ENCODE assay signal across 35 mouse cellular contexts in the genomic region with DNA sequence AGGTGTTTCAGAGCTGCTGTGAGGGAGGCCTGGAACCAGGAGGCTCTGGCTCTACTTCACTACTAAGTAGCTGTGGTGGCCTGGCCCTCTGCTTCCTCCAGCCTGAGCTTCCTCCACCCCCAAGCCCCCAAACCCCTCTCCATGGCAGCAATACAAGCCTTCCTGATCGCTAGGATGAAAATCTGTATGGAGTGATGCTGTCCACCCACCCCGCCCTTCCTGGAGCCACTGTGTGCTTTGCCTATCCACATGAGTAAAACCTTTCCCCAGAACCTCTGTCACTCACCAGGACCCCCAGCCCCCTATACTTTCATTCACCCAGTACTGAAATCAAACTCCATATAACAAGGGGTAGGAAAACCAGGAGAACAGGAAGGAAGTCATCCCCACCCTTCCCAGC. TPM values are rescaled to one million over a fixed set of nuclear protein-coding genes. Genes with fewer than 3 reads are reported as not detected.
"Had no signal": no experiment of that assay in that cellular context is flagged by ENCODE, and none has a peak within 500 bp of the region (broad histone marks: within the 10 kb centered on the region; RNA-seq: fewer than 3 reads in every experiment).

No protein-coding gene starts in this region.

- H3K27me3 ChIP-seq: heart, embryonic 12.5 days; hindbrain, embryonic 12.5 days; hindbrain, embryonic 15.5 days; kidney, embryonic 15.5 days had no signal

- H3K9ac ChIP-seq: heart, embryonic 12.5 days; heart, embryonic 13.5 days; heart, embryonic 15.5 days; hindbrain, embryonic 12.5 days; hindbrain, embryonic 13.5 days; hindbrain, embryonic 14.5 days; hindbrain, embryonic 15.5 days; intestine, embryonic 15.5 days; kidney, embryonic 15.5 days had no signal

- H3K4me3 ChIP-seq: heart, embryonic 12.5 days; heart, embryonic 13.5 days; heart, embryonic 15.5 days; hindbrain, embryonic 10.5 days; hindbrain, embryonic 12.5 days; hindbrain, embryonic 13.5 days; hindbrain, embryonic 15.5 days; intestine, embryonic 15.5 days; kidney, embryonic 15.5 days; layer of hippocampus, adult 2 months; left cerebral cortex, adult 2 months had no signal

- DNase-seq: heart, postnatal 10 days; heart, postnatal 36 days; heart, postnatal 4 days; kidney, adult 18-20 months; layer of hippocampus, adult 9-11 months; layer of hippocampus, postnatal 36 days had no signal

- ATAC-seq: hindbrain, embryonic 16.5 days; hindbrain, postnatal 0 days; inflammation-experienced regulatory T-cells, adult 6 months; intestine, embryonic 15.5 days; intestine, embryonic 16.5 days; intestine, postnatal 0 days had no signal

- H3K9me3 ChIP-seq: heart, embryonic 12.5 days; heart, embryonic 13.5 days; heart, embryonic 15.5 days; hindbrain, embryonic 10.5 days; hindbrain, embryonic 12.5 days; hindbrain, embryonic 13.5 days; hindbrain, embryonic 15.5 days; intestine, embryonic 15.5 days; kidney, embryonic 15.5 days had no signal

- H3K27ac ChIP-seq: heart, embryonic 13.5 days; heart, embryonic 15.5 days; hindbrain, embryonic 10.5 days; hindbrain, embryonic 12.5 days; hindbrain, embryonic 13.5 days; hindbrain, embryonic 14.5 days; hindbrain, embryonic 15.5 days; hindbrain, postnatal 0 days; intestine, embryonic 15.5 days; kidney, embryonic 15.5 days; kidney, postnatal 0 days; layer of hippocampus, adult 2 months; left cerebral cortex, adult 2 months had no signal

- H3K36me3 ChIP-seq: heart, embryonic 12.5 days; heart, embryonic 13.5 days; heart, embryonic 15.5 days; hindbrain, embryonic 10.5 days; hindbrain, embryonic 12.5 days; hindbrain, embryonic 13.5 days; hindbrain, embryonic 15.5 days; intestine, embryonic 15.5 days; kidney, embryonic 15.5 days had no signal

- H3K4me2 ChIP-seq: heart, embryonic 11.5 days; heart, embryonic 12.5 days; heart, embryonic 13.5 days; heart, embryonic 15.5 days; hindbrain, embryonic 12.5 days; hindbrain, embryonic 13.5 days; hindbrain, embryonic 14.5 days; hindbrain, embryonic 15.5 days; intestine, embryonic 15.5 days; kidney, embryonic 15.5 days had no signal

RNA-seq across cellular contexts. Expression of gene Cpvl, which starts 22.6 kb away (rescaled TPM):
- total RNA-seq: heart, postnatal 10 days; heart, postnatal 25 days; heart, postnatal 36 days; heart, postnatal 4 days; hematopoietic stem cell, adult 5-6 weeks; hindbrain, postnatal 0 days; layer of hippocampus, adult 18-20 months; layer of hippocampus, adult 2 months; layer of hippocampus, adult 8-10 months; layer of hippocampus, postnatal 10 days; layer of hippocampus, postnatal 36 days; left cerebral cortex, adult 18-20 months; left cerebral cortex, adult 2 months had no signal
- polyA plus RNA-seq: heart, embryonic 11.5 days; heart, embryonic 12.5 days; heart, embryonic 13.5 days; heart, embryonic 14.5 days; heart, embryonic 15.5 days; heart, embryonic 16.5 days; heart, postnatal 0 days; hindbrain, embryonic 12.5 days; hindbrain, embryonic 13.5 days; hindbrain, embryonic 14.5 days; hindbrain, embryonic 15.5 days; inflammation-experienced regulatory T-cells, adult 6 months; intestine, embryonic 14.5 days had no signal
